ENCODE assay signal across 10 mouse cellular contexts in genomic region chr5:147826091-147826490, GRCm38 (mm10). TPM values are rescaled to one million over a fixed set of nuclear protein-coding genes. Genes with fewer than 3 reads are reported as not detected.
DNase-seq lines count a peak whose midpoint lies in the region; ATAC-seq and TF ChIP-seq lines count a peak whose summit lies in the region.
"Had no signal": no experiment of that assay in that cellular context is flagged by ENCODE, and none has a peak within 500 bp of the region (broad histone marks: within the 10 kb centered on the region; RNA-seq: fewer than 3 reads in every experiment).

No protein-coding gene starts in this region.

- no peaks in the 10 kb centered on the region for H3K27me3 ChIP-seq in kidney, embryonic 14.5 days (ENCODE audit: control insufficient read depth, insufficient read depth, low read length)
- H3K27me3 ChIP-seq in intestine, postnatal 0 days (replicated peaks; ENCODE audit: control insufficient read depth, insufficient read depth, low read length): no peaks in the 10 kb centered on the region
- H3K27me3 ChIP-seq in forebrain, embryonic 16.5 days (replicated peaks; ENCODE audit: control insufficient read depth, insufficient read depth, low read length): no peaks in the 10 kb centered on the region
- H3K27me3 ChIP-seq: CH12.LX had no signal

- no peak for DNase-seq in kidney, postnatal 14 days
- peak; percentile 40 for DNase-seq in urinary bladder, postnatal 14 days (ENCODE audit: low spot score)
- no peak for DNase-seq in urinary bladder, adult 2 months (ENCODE audit: low spot score)
- no peak for DNase-seq in thymus, postnatal 14 days
- DNase-seq in urinary bladder, adult 18-20 months (ENCODE audit: low spot score in 2 of 2): no peak
- DNase-seq: cerebellum, adult 11-12 months had no signal

- H3K9ac ChIP-seq in kidney, embryonic 14.5 days (ENCODE audit: low read depth, low read length): no peak overlapping the region
- no peak overlapping the region for H3K9ac ChIP-seq in intestine, postnatal 0 days (ENCODE audit: low read depth, low read length)
- no peak overlapping the region for H3K9ac ChIP-seq in forebrain, embryonic 16.5 days (replicated peaks; ENCODE audit: low read depth, low read length)

- no peak overlapping the region for H3K27ac ChIP-seq in kidney, embryonic 14.5 days (ENCODE audit: low read depth, low read length)
- H3K27ac ChIP-seq in intestine, postnatal 0 days (ENCODE audit: low read depth, low read length): no peak overlapping the region
- no peak overlapping the region for H3K27ac ChIP-seq in forebrain, embryonic 16.5 days (ENCODE audit: low read length)

- no peak for TF ChIP-seq CTCF in intestine, postnatal 0 days (IDR thresholded peaks at IDR 0.05; ENCODE audit: low read depth)

- no peaks in the 10 kb centered on the region for H3K9me3 ChIP-seq in kidney, embryonic 14.5 days (ENCODE audit: control insufficient read depth, low read length)
- H3K9me3 ChIP-seq in intestine, postnatal 0 days (ENCODE audit: control insufficient read depth): no peaks in the 10 kb centered on the region
- no peaks in the 10 kb centered on the region for H3K9me3 ChIP-seq in forebrain, embryonic 16.5 days (ENCODE audit: control insufficient read depth, low read length)

- peak overlapping the region; percentile 8; the same call in 1 of the 2 replicates for H3K4me2 ChIP-seq in kidney, embryonic 14.5 days (replicated peaks; ENCODE audit: low read depth, low read length)
- peak overlapping the region; percentile 24; the same call in 1 of the 2 replicates for H3K4me2 ChIP-seq in intestine, postnatal 0 days (replicated peaks; ENCODE audit: low read depth)
- no peak overlapping the region for H3K4me2 ChIP-seq in forebrain, embryonic 16.5 days (ENCODE audit: low read length)

- H3K36me3 ChIP-seq in kidney, embryonic 14.5 days (ENCODE audit: control insufficient read depth, insufficient read depth, low read length): no peaks in the 10 kb centered on the region
- no peaks in the 10 kb centered on the region for H3K36me3 ChIP-seq in intestine, postnatal 0 days (ENCODE audit: control insufficient read depth, insufficient read depth)
- no peaks in the 10 kb centered on the region for H3K36me3 ChIP-seq in forebrain, embryonic 16.5 days (ENCODE audit: control insufficient read depth, insufficient read depth)

- H3K4me1 ChIP-seq in kidney, embryonic 14.5 days (ENCODE audit: control insufficient read depth, insufficient read depth, low read length): peaks cover 10% of the 10 kb centered on the region
- H3K4me1 ChIP-seq in intestine, postnatal 0 days (replicated peaks; ENCODE audit: control insufficient read depth, insufficient read depth, low read length): no peaks in the 10 kb centered on the region
- no peaks in the 10 kb centered on the region for H3K4me1 ChIP-seq in forebrain, embryonic 16.5 days (replicated peaks; ENCODE audit: control insufficient read depth, insufficient read depth, low read length)

- no peak overlapping the region for H3K4me3 ChIP-seq in kidney, embryonic 14.5 days (ENCODE audit: low read length)
- H3K4me3 ChIP-seq in intestine, postnatal 0 days (ENCODE audit: low read depth, low read length): no peak overlapping the region
- H3K4me3 ChIP-seq in forebrain, embryonic 16.5 days (replicated peaks; ENCODE audit: low read length): no peak overlapping the region

- no peak for ATAC-seq in kidney, embryonic 14.5 days (ENCODE audit: low FRiP score, low TSS enrichment)
- no peak for ATAC-seq in intestine, postnatal 0 days
- ATAC-seq in forebrain, embryonic 16.5 days: no peak

- 43% methylated on average over 9 of the region's 9 CpGs for WGBS in kidney, embryonic 14.5 days
- 53% methylated on average over 9 of the region's 9 CpGs for WGBS in intestine, postnatal 0 days
- 72% methylated on average over 9 of the region's 9 CpGs for WGBS in forebrain, embryonic 16.5 days

RNA-seq across cellular contexts. Expression of gene Pomp, which starts 34.2 kb away (rescaled TPM):
- 495 and 603 TPM in 2 replicates for polyA plus RNA-seq in kidney, embryonic 14.5 days (2014; fragmentation: Nextera tagmentation; extraction: Ambion mirVana)
- polyA plus RNA-seq in urinary bladder, adult 2 months (2012; rRNA removed): 200 and 236 TPM in 2 replicates
- polyA plus RNA-seq in intestine, postnatal 0 days (2015; fragmentation: Nextera tagmentation; extraction: Ambion mirVana): 492 and 500 TPM in 2 replicates
- polyA plus RNA-seq in forebrain, embryonic 16.5 days (2015; fragmentation: Nextera tagmentation; extraction: Ambion mirVana): 458 and 491 TPM in 2 replicates
